Mouse (Mus musculus): ENCODE results near the gene Proser2. TPM values are rescaled to one million over a fixed set of nuclear protein-coding genes. Genes with fewer than 3 reads are reported as not detected.

The Proser2 gene
- 4.5 and 5.2 TPM in 2 replicates for polyA plus RNA-seq (2015; fragmentation: Nextera tagmentation; extraction: Ambion mirVana)

DNA sequence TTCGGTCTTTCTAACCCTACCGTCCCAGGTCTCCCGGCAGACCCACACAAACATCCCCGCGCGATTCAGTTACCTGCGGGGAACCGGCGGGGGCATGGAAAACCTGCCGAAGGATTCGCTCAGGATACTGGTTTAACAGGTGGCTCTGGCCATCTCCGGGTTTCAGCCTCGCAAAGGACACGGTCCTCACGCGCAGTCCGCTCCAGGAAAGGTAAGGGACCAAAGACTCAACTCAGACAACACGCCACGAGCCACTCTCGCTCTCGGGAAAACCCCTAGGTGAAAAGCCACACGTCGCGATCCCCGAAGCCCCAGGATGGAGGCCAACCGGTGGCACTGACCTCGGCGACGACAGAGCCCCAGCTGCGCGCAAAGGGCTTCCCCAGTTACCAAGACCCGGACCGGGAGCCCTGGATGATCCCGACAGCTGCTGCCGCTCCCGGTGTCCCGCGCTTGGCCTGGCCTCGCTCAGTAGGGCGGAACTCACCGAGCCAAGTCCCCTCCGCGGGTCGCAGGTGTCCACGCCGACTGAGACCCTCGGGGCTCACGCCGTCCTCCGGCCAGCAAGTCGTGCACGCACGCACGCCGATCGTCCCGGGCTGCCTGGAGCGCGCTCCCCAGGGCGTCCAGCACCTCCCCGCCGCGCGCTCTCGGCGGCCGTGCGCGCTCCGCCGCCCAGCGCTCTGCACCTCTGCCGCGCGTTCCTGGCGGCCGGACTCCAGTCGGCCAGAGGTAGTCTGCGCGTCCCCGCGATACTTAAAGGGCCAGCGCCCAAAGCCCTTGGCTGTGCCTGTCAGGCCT lies at the start of gene Proser2:
Proser2 (minus strand) TSS at position 657 of the 801 bp plus-strand sequence.
- ATAC-seq (ENCODE audit: low read depth) (peak; percentile 84), DNase-seq (peak; percentile 59)
- under 1% methylated on average over 83 of the region's 83 CpGs for WGBS (ENCODE audit: insufficient replicate concordance)
- Histone ChIP-seq H3K9me3 (replicated peaks) (no peaks in the 10 kb centered on the region), H3K4me1 (replicated peaks) (peaks cover 20% of the 10 kb centered on the region), H3K4me2 (peak within 1 kb of the TSS; percentile 79), H3K27me3 (peaks cover 57% of the 10 kb centered on the region), H3K4me3 (replicated peaks) (peak within 1 kb of the TSS; percentile 65), H3K27ac (no peak within 1 kb of the TSS), H3K9ac (peak within 1 kb of the TSS; percentile 62), H3K36me3 (no peaks in the 10 kb centered on the region)

DNA sequence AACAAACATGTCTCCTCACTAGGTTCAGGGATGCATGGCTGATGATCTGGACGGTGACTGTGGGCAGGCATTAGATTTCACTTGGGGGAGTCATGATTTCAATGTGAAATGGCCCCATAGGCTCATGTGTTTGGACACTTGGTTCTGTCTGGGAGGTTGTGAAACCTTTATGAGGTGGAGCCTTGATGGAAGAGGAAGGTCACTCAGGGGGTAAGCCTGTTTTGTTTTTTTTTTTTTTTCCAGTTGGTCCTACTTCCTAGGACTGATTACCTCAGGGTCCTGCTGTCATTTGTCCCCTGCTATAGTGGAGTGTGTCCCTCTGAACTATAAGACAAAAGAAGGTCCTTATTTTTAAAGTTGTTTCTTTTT lies 49.7 kb upstream of the Proser2 start:
- Histone ChIP-seq H3K4me2 (no peak overlapping the region), H3K9ac (no peak overlapping the region), H3K9me3 (replicated peaks) (no peaks in the 10 kb centered on the region), H3K36me3 (no peaks in the 10 kb centered on the region), H3K27me3 (no peaks in the 10 kb centered on the region), H3K4me3 (replicated peaks) (no peak overlapping the region), H3K27ac (no peak overlapping the region), H3K4me1 (replicated peaks) (no peaks in the 10 kb centered on the region)
- 71% methylated on average over 1 of the region's 1 CpGs for WGBS (ENCODE audit: insufficient replicate concordance)
- DNase-seq, result no peak
- ATAC-seq (ENCODE audit: low read depth), result no peak

DNA sequence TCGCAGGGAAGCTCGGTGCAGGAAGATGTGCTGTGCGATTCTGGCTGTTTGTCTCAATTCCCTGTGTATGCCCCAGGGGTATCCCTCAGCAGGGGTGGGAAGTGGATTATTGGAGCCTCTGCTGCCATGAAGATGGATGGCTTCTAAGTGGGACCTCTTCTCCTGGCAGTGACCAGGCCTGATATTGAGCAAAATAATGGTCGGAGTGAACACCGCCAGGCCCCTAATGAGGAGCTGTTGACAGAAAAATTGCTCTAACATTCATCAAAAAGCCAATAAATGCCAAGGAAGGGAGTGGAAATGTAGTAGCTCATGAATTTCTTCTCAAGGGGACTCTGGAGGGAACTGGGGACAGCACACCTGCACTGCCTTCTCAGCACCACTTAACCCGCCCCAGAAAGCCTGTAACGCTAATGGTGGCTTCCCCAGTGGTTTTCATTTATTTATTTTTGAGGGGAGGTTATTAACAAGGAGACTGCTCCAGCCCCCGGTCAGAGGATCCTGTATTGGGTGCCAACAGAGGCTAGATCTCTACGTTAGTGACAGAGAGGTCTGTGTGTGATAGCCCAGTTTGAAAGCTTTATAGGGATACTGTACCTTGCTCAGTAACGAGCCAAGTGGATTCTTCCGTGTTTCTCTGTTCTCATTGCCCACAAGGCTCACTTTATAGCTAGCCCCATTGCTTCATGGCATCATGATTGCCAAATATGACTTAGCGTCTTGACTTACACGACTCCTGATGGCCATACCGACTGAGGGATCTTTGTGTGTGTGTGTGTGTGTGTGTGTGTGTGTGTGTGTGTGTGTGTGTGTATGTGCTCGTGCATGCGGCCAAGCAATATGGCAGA lies 49.1 kb upstream of the Proser2 start:
- Histone ChIP-seq H3K9ac (no peak overlapping the region), H3K9me3 (replicated peaks) (no peaks in the 10 kb centered on the region), H3K4me2 (no peak overlapping the region), H3K4me3 (replicated peaks) (no peak overlapping the region), H3K27ac (no peak overlapping the region), H3K4me1 (replicated peaks) (no peaks in the 10 kb centered on the region), H3K27me3 (no peaks in the 10 kb centered on the region), H3K36me3 (no peaks in the 10 kb centered on the region)
- ATAC-seq (ENCODE audit: low read depth) (no peak), DNase-seq (no peak)
- 73% methylated on average over 16 of the region's 16 CpGs for WGBS (ENCODE audit: insufficient replicate concordance)

DNA sequence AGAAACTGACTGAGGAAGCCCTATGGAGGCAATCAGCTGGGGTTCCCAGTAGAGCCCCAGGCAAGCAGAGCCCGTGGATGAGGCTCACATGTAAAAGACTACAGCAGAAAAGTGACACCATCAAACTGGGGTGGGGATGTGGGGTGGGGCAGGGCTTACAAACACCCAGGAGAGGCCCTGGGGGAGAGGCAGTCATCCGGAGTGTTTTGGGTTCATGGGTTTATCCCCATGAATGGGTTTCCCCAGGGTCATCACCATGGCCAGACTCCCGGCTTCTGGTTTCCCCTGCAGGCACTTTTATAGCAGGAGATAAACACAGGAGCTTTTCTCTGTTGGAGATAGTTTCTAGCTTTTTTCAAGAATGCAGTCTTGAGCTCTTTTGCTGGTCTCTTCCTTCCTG lies 43.0 kb upstream of the Proser2 start:
- Histone ChIP-seq H3K27ac (no peak overlapping the region), H3K4me2 (no peak overlapping the region), H3K4me3 (replicated peaks) (no peak overlapping the region), H3K27me3 (no peaks in the 10 kb centered on the region), H3K9me3 (replicated peaks) (no peaks in the 10 kb centered on the region), H3K9ac (no peak overlapping the region), H3K4me1 (replicated peaks) (no peaks in the 10 kb centered on the region), H3K36me3 (no peaks in the 10 kb centered on the region)
- no peak for DNase-seq
- WGBS (ENCODE audit: insufficient replicate concordance), result 48% methylated on average over 3 of the region's 3 CpGs
- ATAC-seq (ENCODE audit: low read depth), result no peak

DNA sequence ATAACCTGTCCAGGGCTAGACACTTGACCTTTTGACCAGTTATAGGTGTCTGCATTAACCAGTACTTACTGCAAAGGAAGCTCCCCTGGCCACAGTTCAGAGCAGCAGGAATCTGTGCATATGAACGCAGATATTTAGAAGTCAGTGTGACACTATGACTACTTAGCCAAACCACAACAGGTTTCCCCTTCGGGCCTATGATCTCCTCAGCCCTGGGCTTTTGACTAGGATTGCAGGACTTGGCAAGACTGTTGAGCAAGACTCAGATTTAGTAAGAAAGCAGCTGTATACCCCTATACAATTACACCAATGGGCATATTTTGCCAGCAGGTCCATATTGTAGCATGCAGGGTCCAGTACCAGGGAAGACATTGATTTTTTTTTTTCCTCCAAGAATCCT lies 38.5 kb upstream of the Proser2 start:
- no peak overlapping the region for H3K27ac ChIP-seq
- ATAC-seq (ENCODE audit: low read depth) (no peak), DNase-seq (no peak)
- no peaks in the 10 kb centered on the region for H3K4me1 ChIP-seq (replicated peaks)
- no peak overlapping the region for H3K4me3 ChIP-seq (replicated peaks)
- WGBS (ENCODE audit: insufficient replicate concordance), result 48% methylated on average over 2 of the region's 2 CpGs
- H3K36me3 ChIP-seq, result no peaks in the 10 kb centered on the region
- H3K27me3 ChIP-seq, result peaks cover 2% of the 10 kb centered on the region; the same call in 1 of the 2 replicates
- H3K9ac ChIP-seq, result no peak overlapping the region
- H3K4me2 ChIP-seq, result no peak overlapping the region
- H3K9me3 ChIP-seq (replicated peaks), result no peaks in the 10 kb centered on the region

DNA sequence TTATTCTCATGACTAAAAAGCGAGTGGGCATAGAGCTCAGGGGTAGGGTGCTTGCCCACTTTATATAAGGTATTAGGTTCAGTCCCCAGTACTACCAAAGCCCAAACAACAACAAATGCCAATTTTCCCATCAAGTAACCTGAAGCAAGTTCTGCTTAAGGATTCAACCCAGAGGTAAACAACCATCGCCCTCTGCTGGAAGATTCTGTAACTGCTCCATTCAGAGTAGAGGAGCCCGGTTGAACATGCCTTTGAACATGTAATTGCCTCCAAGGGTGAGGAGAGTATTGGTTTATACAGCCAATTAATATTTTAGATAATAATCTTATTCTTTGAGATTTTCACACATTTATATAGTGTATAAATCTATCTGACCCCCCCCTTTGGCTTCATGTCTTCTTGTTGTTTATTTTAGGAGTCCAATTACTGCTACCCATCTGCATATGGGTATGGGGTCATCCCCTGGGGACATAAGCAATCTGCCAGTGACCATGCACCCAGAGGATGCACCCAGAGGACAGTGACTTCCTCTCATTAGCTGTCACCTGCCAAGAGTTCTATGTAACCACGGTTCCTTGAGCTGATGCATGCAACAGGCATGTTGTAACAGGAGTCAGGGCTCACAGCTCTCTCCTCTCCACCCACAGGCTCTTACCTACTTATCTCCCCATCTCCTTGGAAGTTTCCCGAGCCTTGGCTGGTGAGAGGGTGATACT lies 38.0 kb upstream of the Proser2 start:
- Histone ChIP-seq H3K4me1 (replicated peaks) (no peaks in the 10 kb centered on the region), H3K9me3 (replicated peaks) (no peaks in the 10 kb centered on the region), H3K4me2 (no peak overlapping the region), H3K27me3 (peaks cover 2% of the 10 kb centered on the region; the same call in 1 of the 2 replicates), H3K27ac (no peak overlapping the region), H3K4me3 (replicated peaks) (no peak overlapping the region), H3K9ac (no peak overlapping the region), H3K36me3 (no peaks in the 10 kb centered on the region)
- DNase-seq, result peak; percentile 33
- 17% methylated on average over 5 of the region's 5 CpGs for WGBS (ENCODE audit: insufficient replicate concordance)
- no peak for ATAC-seq (ENCODE audit: low read depth)

DNA sequence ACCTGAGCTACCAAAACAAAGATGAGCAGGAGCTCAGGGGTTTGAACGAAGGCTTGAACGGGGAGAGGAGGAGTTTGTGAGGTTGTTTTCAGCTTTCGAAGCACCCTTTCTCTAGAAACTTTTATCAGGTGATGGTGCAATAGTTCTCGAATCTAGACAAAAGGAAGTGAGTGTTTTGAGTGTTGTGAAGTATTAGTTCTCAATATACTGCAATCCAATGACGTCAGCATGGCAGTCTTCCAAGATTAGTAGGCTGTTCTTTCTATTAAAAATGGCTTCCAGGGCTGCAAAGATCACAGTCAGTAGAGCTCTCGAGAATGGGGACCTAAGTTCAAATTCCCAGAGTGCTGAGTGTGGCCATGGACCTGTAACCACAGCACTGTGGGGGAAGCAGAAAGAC lies 35.8 kb upstream of the Proser2 start:
- H3K9me3 ChIP-seq (replicated peaks), result no peaks in the 10 kb centered on the region
- H3K36me3 ChIP-seq, result no peaks in the 10 kb centered on the region
- peaks cover 7% of the 10 kb centered on the region for H3K4me1 ChIP-seq (replicated peaks)
- H3K9ac ChIP-seq, result no peak overlapping the region
- WGBS (ENCODE audit: insufficient replicate concordance), result 50% methylated on average over 6 of the region's 6 CpGs
- no peak for DNase-seq
- no peak overlapping the region for H3K4me3 ChIP-seq (replicated peaks)
- peaks cover 2% of the 10 kb centered on the region; the same call in 1 of the 2 replicates for H3K27me3 ChIP-seq
- no peak for ATAC-seq (ENCODE audit: low read depth)
- no peak overlapping the region for H3K27ac ChIP-seq
- H3K4me2 ChIP-seq, result no peak overlapping the region

DNA sequence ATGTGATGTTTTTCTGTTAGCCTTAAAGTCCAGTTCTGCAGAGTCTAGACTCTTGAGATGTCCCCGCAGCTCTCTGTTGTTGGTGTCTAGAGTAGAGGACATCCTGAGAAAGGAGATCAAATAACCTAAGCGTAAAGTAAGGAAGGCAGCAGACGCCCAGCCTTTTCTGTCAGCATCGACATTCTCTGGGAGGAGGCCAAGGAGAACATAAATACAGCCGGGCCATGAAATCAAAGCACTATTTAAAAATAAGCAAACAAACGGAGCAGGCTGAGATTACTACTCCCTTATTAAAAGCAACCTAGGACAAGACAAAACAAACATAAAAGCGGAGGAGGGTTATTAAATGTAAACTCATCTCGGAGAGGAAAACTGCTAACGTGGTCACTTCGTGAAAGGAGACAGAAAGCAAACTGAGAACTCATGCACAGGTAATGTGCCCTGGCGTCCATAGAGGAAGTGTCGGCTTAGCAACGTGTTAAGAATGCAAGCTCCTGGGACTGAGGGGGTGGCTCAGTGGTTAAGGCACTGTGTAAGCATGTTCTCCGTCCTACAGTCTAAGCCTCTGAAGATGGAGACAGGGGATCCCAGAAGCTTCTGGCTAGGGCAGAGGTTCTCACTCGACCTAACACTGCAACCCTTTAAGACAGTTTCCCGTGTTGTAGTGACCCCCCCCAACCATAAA lies 34.7 kb upstream of the Proser2 start:
- no peaks in the 10 kb centered on the region for H3K9me3 ChIP-seq (replicated peaks)
- H3K4me3 ChIP-seq (replicated peaks), result no peak overlapping the region
- no peak overlapping the region for H3K9ac ChIP-seq
- ATAC-seq (ENCODE audit: low read depth), result no peak
- H3K36me3 ChIP-seq, result no peaks in the 10 kb centered on the region
- WGBS (ENCODE audit: insufficient replicate concordance), result 66% methylated on average over 16 of the region's 16 CpGs
- no peak overlapping the region for H3K4me2 ChIP-seq
- peaks cover 17% of the 10 kb centered on the region for H3K4me1 ChIP-seq (replicated peaks)
- H3K27me3 ChIP-seq, result peaks cover 2% of the 10 kb centered on the region; the same call in 1 of the 2 replicates
- no peak for DNase-seq
- H3K27ac ChIP-seq, result no peak overlapping the region

DNA sequence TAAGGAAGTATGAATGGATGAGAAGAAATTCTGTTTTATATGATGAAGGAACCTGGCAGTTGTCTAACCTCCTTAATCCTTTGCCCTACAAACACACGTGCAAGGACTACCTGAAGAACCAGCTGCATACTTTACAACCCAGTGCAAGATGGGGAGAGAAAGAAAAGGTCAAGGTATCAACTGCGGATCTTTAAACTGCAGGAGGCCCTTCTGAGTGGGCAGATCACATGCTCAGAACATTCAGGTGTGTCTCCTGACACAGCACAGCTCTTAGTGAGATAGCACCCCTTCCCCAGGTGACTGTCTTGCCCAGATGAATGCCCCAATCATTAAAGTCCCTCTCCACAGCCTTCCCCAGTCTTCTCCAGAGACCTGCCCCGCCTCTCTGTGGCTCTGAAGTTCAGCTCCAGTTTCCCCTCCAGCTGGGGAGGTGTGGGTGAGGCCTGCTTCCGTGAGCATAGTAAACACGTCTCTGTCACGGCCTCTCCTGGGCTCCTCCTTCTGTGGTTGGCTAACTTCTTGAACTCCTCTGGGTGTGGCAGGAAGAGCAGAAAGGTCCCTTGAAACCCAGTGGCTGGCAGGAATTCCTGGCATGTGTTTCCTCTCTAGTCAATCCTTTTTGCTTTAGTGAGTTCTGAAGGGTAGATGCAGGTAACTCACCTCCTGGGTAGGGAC lies 32.5 kb upstream of the Proser2 start:
- H3K27ac ChIP-seq, result no peak overlapping the region
- ATAC-seq (ENCODE audit: low read depth), result no peak
- H3K27me3 ChIP-seq, result peaks cover 1% of the 10 kb centered on the region; the same call in 1 of the 2 replicates
- WGBS (ENCODE audit: insufficient replicate concordance), result 17% methylated on average over 6 of the region's 6 CpGs
- no peak overlapping the region for H3K4me3 ChIP-seq (replicated peaks)
- no peaks in the 10 kb centered on the region for H3K36me3 ChIP-seq
- H3K4me1 ChIP-seq (replicated peaks), result peaks cover 23% of the 10 kb centered on the region
- H3K9me3 ChIP-seq (replicated peaks), result no peaks in the 10 kb centered on the region
- DNase-seq, result no peak
- no peak overlapping the region for H3K9ac ChIP-seq
- H3K4me2 ChIP-seq, result no peak overlapping the region

DNA sequence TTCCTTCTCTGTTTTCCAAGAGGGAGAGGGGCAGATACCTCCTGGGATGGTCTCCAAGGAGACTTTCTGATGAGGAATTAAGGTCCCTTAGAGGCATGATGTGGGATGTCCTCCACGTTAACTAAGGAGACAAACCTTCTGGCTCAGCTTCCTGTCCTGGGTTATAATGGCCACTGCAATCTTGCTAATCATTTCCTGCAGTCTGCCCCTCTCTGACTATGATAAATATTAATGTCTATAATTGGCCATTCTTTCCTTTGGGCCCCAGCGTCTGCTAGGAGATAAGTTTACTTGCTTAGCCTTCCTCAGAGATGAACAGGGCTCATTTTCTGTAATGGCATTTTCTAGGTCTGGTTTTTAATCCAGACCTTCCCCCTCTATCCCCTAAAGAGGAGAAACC lies 29.7 kb upstream of the Proser2 start:
- Histone ChIP-seq H3K9ac (no peak overlapping the region), H3K36me3 (no peaks in the 10 kb centered on the region), H3K4me1 (replicated peaks) (peaks cover 23% of the 10 kb centered on the region), H3K9me3 (replicated peaks) (no peaks in the 10 kb centered on the region), H3K4me3 (replicated peaks) (no peak overlapping the region), H3K27me3 (no peaks in the 10 kb centered on the region), H3K27ac (no peak overlapping the region), H3K4me2 (no peak overlapping the region)
- peak; percentile 6 for DNase-seq
- ATAC-seq (ENCODE audit: low read depth), result peak; percentile 53; the same call in 1 of the 2 replicates
- 12% methylated on average over 2 of the region's 2 CpGs for WGBS (ENCODE audit: insufficient replicate concordance)
